Mouse (Mus musculus) thymus, postnatal 10 days (tissue): ENCODE measurements around the gene Babam2.

Experiments
- DNase-seq, 2 experiments: peaks; one replicate each; pipeline ENCODE4 v3.0.0; 2021; ENCODE audit warnings: low spot score in 2 of 2

Gene Babam2

GRCm38 (mm10) chr5:31713841-31714264 is 16.4 kb downstream of the Babam2 start:
- no peak for DNase-seq

DNA sequence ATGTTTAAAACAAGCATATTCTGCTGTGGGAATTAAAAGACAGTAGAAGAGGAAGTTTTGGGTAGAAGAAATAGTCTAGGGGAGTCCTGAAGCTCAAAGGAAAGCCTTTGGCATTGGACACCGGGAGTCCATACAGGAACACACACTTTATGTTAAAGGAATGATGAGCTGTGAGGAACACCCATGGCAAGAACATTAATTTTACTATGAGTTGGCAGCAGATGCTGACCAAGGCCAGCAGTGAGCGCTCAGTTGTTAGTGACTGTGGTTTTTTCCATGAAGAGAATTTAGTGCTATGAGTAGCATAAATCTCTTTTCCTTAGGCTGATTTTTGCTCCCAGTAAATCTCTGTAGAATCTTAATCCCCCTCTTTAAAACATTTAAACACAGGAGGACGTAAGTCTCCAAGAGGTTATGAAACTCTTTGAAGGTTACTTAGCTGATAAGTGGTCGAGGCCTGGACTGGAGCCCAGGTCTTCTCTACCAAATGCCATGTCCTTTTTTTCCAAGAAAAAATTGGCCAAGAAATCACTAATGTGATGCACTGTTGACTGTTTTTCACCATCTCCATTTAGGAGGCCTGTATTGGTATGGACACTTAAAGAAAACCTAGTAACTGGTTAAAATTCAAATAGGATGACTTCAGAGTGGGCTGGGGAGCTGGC is 18.1 kb downstream of the Babam2 start:
- DNase-seq: no peak

DNA sequence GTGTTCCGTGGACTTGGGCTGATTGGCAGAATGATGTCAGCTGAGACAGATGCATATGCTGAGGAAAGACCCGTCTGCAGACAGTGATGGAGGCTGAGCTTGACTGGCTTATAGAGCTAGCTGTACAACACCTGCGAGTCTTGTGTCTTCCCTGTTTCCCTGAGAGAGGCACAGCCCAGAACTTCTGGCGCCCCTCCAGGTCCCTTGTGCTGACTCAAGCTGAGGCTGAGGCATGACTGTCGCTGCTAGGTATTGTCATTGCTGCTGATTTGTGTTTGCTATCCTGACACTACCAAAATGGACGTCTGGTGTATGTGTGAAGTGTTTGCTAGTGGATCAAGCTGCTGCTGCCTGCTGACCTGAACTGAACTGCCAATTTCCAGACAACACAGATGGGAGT is 27.0 kb downstream of the Babam2 start:
- DNase-seq: no peak

DNA sequence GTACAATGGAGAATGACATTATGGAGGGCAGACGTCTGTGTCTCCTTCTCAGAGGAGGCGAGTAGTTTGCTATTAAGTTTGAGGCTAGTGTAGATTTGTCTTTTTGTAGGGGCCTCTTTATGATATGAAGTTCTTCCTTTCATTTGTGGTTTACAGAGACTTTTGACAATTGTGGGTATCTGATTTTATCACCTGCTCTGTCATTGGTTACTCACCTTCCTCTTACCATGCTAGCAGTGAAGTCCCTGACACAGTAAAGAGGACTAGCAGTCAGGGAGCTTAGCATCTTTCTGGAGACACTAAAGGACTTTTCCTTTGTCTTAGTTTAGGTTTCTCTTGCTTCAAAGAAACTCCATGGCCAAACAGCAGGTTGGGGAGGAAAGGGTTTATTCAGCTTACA is 28.4 kb downstream of the Babam2 start:
- no peak for DNase-seq

GRCm38 (mm10) chr5:31727456-31727855 is 30.0 kb downstream of the Babam2 start:
- DNase-seq: no peak

- no peak for DNase-seq
These were observed 35.3 kb downstream of the Babam2 start for GRCm38 (mm10) chr5:31732644-31733338.

DNA sequence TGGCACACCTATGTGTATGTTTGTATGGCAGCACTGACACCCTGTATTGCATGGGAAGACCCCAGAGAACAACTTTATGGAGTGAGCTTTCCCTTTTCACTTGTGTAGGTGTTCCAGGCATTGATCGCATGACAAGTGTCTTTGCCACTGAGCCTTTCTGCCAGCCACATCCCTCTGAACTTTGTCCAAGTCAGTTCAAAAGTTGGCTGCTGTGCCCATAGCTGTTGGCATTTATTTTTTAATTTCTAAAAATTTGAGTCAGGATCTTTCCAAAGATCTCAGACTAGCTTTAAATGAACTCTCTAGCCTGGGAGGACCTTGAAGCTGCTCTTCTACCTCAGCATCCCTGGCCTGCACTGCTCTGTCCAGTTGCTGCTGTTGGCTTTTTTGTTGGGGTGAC is 44.4 kb downstream of the Babam2 start:
- no peak for DNase-seq

GRCm38 (mm10) chr5:31742521-31743031 is 45.1 kb downstream of the Babam2 start:
- DNase-seq: no peak

DNA sequence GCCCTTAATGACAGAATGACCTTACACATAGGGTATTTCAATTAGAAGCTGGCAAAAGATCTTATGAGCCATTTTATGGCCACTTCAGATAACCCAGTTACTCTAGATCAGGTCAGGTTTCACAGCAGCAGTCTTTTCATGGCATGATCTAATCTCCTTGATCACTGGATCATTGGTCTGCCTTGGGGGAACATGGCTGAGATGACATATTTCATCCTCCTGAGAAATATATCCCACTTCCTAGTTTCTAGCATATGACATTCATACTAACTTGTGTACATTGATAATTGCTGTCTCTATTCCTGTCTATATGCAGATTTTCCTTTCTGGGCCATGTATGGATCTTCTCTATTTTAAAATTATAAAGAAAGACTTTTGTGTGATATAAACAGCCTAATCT is 51.9 kb downstream of the Babam2 start:
- no peak for DNase-seq

DNA sequence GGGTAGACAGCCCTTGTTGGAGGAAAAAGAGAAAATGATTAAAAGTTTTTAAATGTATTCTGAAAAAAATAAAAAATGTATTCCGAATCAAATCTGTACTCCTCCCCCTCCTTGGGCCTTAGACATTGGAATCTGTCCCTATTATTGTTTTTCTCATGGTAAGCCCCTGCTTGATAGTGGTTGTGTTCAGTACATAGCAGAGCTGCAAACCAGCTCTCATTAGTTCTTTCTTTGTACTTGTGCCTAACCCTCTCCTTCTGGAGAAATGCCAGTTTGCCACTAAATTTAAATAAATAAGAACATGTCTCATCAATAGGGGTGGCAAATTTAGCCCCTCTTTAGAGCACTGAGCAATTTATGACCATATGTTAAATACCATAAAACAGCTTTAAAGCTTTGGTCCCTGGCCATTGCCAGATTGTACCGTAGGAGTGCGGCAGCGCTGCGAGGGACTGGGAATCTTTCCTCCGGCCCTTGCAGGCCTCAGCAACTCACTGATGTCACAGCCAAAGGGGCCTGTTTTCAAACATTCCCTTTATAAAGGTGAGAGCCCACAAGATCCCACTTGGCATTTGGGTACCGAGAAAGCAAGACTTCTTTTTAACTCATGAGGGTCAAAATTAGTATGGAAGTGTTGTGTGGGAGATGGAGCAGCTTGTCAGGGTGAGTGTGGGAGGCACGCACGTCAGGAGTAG is 52.9 kb downstream of the Babam2 start:
- DNase-seq: no peak

- DNase-seq: no peak
These were observed 53.5 kb downstream of the Babam2 start for GRCm38 (mm10) chr5:31750955-31751354.

DNA sequence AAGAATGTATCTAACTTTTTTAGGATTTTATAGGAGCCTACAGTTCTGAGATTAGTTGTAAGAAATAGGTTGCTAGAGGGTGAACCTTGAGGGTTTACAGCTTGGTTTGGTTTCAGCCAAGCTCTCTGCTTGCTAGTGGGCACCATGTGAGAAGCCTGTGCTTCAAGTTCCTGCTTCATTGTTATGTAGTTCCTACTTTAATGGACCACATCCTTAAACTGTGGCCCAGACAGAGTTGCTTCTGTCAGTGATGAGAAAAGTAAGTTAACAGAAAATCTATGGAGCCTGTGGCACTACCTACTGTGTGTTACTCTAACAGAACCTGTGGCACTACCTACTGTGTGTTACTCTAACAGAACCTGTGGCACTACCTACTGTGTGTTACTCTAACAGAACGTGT is 57.1 kb downstream of the Babam2 start:
- no peak for DNase-seq

DNA sequence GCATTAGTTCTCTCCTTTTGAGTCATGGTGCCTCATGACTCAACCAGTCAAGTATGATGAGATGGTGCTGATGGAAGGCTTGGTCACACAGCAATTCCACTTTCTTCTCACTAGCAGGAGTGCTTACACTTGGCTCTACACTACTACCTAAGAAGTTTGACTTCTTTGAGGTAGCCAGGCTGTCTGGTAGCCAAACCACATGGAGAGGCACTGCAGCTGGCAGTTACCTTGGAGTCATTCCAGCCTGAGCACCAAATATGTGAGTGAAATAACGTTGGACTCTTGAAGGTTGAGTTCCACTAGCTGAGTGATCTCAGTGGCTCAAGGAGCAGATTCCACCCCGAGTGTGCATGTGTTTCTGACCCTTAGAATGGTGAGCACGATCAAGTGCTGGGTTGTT is 57.8 kb downstream of the Babam2 start:
- no peak for DNase-seq

DNA sequence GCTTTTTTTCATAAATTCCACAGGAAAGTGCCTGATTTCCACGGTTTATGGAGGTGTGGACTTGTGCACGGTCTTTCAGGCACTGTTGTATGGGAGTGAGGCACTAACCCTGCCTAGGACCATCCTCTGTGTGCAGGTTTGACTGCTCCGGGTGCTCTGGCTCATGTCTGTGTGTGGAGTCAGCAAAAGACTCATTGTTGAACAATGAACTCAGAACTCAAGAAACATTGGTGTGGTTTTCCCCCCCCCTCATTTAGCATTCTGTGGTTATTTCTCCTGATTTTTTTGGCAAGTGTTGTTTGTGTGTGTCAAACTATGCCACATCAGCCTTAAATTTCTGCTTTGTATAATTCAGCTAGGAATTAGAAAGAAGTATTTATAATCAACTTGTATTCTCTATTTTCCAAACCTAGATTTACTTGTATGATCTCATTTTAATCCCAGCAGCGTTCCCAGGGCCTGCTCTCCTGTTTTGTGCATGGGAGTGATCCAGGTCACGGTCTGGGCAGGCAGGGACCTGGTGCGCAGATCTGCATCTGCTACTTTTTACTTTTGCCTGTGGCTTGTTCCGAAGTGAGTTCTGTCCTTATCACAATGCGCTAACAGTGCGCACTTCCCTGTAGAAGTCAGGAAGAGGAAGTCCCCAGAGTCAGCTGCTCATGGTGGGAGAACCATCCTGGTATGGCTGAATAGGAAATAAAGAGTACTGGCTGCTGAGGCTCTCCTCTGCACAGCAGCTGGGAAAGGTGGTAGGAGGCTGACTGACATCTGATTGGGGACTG is 61.0 kb downstream of the Babam2 start:
- no peak for DNase-seq

GRCm38 (mm10) chr5:31761836-31762235 is 64.4 kb downstream of the Babam2 start:
- DNase-seq: no peak

- DNase-seq: no peak
These were observed 65.3 kb downstream of the Babam2 start for GRCm38 (mm10) chr5:31762773-31763172.

DNA sequence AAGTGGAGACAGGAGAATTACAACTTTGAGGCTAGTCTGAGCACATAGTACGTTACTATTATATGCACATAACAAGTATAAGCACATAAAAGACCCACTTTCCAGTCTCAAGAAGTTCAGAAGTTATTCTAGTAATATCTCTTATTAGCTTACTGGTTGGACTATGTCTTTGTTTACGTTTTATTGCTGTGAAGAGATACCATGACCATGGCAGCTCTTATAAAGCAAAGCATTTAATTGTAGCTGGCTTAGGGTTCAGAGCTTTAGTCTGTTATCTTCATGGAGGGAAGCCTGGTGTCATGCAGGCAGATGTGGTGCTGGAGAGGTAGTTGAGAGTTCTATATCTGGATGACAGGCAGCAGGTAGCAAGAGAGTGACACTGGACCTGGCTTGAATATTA is 68.3 kb downstream of the Babam2 start:
- no peak for DNase-seq

DNA sequence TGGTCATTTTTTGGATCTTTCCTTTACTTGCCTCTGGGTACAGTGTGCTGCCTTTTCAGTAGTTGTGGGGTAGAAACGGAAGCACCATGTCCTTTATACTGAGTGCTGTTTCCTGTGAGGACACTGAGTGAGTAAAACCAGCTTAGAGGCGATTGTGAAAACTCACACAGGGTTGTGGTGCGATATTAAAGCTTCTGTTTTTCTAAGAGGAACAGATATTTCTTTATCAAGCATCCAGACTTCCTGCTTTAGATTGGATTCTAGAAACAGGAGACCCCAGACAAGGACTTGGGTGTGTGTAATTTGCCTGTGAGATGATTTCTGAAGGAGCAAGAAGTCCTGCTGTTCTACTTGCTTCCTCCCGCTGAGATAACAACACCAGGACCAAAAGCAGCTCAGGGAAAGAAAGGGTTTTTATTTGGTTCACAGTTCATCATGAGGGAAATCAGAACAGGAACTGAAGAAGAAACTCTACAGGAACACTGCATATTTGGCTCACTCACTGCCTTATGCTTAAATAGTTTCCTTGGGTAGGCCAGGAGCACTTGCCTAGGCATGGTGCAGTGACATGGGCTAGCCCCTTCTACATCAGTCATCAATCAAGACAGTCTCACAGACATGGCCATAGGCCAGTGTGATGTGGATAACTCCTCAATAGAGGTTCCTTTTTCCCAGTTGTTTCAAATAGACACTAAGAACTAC is 69.5 kb downstream of the Babam2 start:
- DNase-seq: no peak

- no peak for DNase-seq
These were observed 74.0 kb downstream of the Babam2 start for GRCm38 (mm10) chr5:31771486-31771885.

DNA sequence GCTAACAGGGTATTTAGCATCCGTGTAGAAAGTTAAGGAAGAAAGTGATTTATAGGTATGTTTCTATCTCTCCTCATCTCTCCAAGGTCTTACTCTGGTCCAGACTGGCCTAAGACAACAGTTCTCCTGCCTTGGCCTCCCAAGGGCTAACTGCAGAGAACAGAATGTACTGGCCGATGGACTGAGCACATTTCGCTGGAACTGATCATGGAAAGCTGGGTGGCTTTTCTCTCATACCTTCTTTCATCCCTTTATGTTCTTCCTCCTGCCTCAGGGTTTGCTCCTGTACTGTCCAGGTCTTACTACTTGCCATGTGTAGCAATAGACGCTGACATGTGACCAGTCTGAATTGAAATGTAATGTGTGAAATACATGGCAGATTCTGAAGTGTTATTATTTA is 74.4 kb downstream of the Babam2 start:
- DNase-seq: no peak

DNA sequence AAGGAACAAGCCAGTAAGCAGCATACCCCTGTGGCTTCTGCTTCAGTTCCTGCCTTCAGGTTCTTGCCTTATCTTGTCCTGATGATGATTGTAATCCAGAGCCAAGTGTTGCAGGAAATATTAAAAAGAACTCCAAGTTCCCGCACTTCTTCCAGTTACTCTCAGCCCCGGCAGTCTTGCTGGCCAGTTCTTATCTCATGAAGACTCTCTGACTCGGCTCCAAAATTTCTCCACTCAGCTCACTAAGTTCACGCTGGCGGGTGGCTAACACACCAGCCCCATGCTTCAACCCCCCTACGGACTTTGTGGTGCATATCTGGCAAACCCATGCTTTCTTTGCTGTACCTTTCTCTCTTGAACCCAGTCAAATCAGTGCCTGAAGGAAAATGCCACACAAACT is 77.5 kb downstream of the Babam2 start:
- no peak for DNase-seq
